Mouse (Mus musculus): Measurements from ENCODE around the gene H2afv. TPM values are rescaled to one million over a fixed set of nuclear protein-coding genes. Genes with fewer than 3 reads are reported as not detected.

Gene H2afv
- polyA plus RNA-seq, 1 experiment, result not detected

DNA sequence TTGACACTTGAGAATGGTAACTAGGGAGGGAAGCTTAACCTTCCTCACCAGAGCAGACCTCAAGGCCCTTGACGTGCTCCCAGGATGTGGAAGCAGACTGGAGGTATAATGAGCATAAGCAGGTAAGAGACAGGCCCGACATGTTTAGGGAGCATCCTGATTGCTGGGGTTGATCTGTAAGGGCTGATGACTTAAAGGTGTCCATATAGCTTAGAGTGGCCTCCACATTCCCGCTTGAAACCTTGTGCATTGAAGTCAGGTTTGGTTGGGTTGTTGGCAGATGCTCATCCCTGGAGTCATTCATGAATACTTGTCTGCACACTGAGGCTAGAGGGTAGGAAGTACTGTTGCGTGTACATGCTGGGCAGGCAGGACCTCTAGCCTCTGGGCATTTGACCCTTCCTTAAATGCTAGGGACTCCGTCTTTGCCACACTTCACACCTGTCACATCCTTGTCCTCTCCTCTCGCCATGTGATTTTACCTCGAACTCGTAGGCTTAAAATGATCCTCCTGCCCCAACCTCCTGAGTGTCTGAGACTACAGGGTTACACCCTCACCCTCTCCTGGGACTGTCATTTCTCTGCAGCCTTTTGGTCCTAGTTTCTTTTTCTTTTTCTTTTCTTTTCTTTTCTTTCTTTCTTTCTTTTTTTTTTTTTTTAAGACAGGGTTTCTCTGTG lies 53.7 kb downstream of the H2afv start:
- 69% methylated on average over 8 of the region's 8 CpGs for WGBS
- Histone ChIP-seq H3K4me1 (ENCODE audit: control insufficient read depth, insufficient read depth, low read length) (peaks cover 37% of the 10 kb centered on the region), H3K4me3 (ENCODE audit: insufficient read depth, low read depth, low read length) (peak overlapping the region; percentile 36), H3K27ac (ENCODE audit: insufficient read depth, low read depth, low read length) (no peak overlapping the region)
- no peak for TF ChIP-seq CTCF (IDR thresholded peaks at IDR 0.05; ENCODE audit: insufficient read depth, low read depth, low read length)
- no peak for TF ChIP-seq POLR2A (IDR thresholded peaks at IDR 0.05; ENCODE audit: insufficient read depth, low read depth, low read length)

DNA sequence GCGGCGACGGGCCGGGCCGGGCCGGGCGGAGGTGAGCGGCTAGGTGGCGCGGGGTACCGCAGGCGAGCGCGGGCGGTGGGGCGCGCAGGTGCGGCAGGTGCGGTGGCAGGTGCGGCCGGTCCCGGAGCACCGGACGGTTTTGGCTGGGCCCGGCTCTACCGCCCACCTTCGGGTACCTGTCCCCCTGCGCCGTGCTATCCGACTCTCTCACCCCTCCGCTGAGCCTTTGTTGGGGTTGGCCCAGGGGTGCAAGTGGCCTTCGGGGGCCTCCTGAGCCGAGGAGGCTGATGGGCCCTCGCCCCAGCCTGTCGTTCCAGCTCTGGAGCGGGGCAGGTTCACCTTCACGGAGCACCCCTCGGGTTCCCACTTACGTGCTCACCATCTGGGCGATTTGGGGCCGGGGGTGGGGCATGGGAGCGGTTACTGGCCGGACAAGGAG lies 54.7 kb downstream of the H2afv start:
- whole genome bisulfite sequencing, result 1% methylated on average over 43 of the region's 43 CpGs

DNA sequence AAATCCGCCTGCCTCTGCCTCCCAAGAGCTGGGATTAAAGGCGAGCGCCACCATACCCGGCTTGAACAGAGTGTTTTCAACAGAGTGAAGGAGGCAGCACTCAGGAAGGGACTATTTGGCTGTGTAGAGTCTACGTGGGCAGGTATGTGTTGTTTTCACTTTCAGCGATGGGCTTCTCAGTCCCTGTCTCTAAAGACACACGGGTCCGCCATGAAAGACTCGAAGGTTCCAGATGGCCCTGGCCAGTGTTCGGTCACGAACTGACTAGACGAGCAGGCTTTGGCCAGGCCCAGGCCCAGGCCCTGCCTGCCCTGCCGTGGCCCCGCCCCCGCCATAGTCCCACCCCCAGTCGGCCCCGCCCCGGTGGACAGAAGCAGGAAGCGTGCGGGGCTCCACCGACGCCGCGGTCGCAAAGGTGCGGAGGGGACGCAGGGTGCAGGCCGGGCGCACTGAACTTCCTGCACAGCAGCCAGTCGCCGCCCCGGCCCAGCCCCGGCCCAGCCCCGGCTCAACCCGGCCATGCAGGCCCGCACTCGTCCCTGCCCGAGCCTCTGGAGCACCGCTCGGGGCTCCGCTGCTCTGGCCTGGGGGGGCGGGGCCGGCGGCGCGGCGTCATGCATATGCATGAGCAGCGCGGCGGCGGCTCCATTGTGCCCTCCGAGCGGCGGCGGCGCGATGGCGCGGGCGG lies 55.4 kb downstream of the H2afv start, which contains the start of gene Zmiz2:
TSS of gene Zmiz2 (plus strand) at position 349 of the 688 bp plus-strand sequence.
- Histone ChIP-seq H3K4me1 (ENCODE audit: control insufficient read depth, insufficient read depth, low read length) (peaks cover 22% of the 10 kb centered on the region), H3K27ac (ENCODE audit: insufficient read depth, low read depth, low read length) (peak within 1 kb of the TSS; percentile 92), H3K4me3 (ENCODE audit: insufficient read depth, low read depth, low read length) (peak within 1 kb of the TSS; percentile 92)
- peak; percentile 50; the same call in 1 of the 2 replicates for TF ChIP-seq POLR2A (IDR thresholded peaks at IDR 0.05; ENCODE audit: insufficient read depth, low read depth, low read length)
- TF ChIP-seq CTCF (IDR thresholded peaks at IDR 0.05; ENCODE audit: insufficient read depth, low read depth, low read length), result no peak
- WGBS, result 8% methylated on average over 60 of the region's 60 CpGs

More for the DNA sequence above, 54.7 kb downstream of the H2afv start:
- H3K4me1 ChIP-seq (ENCODE audit: control insufficient read depth, insufficient read depth, low read length), result peaks cover 28% of the 10 kb centered on the region
- TF ChIP-seq CTCF (IDR thresholded peaks at IDR 0.05; ENCODE audit: insufficient read depth, low read depth, low read length), result no peak
- TF ChIP-seq POLR2A (IDR thresholded peaks at IDR 0.05; ENCODE audit: insufficient read depth, low read depth, low read length), result no peak; the same call in 1 of the 2 replicates
- H3K4me3 ChIP-seq (ENCODE audit: insufficient read depth, low read depth, low read length), result peak overlapping the region; percentile 92
- peak overlapping the region; percentile 39; the same call in 1 of the 2 replicates for H3K27ac ChIP-seq (ENCODE audit: insufficient read depth, low read depth, low read length)

DNA sequence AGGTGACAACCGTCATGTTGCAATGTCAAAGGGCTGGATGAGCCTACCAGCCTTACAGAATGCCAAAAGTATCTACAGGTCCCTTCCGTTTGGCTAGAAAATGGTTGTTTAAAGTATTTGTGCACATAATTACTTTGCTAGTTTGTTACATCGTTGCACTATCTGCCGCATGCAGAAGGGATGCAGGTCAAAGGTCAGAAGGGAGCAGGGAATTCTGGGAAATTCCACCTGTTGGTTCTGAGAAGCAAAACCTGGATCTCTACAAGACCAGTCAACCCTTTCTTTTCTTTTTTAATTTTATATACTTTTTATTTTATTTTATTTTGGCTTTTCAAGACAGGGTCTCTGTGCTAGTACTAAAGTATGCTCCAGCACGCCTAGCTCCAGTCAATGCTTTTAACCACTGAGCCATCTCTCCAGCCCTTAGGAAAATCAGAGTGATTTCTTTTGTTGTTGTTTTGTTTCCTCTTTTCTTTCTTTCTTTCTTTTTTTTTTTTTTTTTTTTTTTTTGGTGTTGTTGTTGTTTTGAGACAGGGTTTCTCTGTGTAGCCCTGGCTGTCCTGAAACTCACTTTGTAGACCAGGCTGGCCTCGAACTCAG lies 56.0 kb downstream of the H2afv start:
- 93% methylated on average over 6 of the region's 6 CpGs for WGBS
- Histone ChIP-seq H3K27ac (ENCODE audit: insufficient read depth, low read depth, low read length) (peak overlapping the region; percentile 92), H3K4me3 (ENCODE audit: insufficient read depth, low read depth, low read length) (peak overlapping the region; percentile 92), H3K4me1 (ENCODE audit: control insufficient read depth, insufficient read depth, low read length) (peaks cover 20% of the 10 kb centered on the region)
- TF ChIP-seq CTCF (IDR thresholded peaks at IDR 0.05; ENCODE audit: insufficient read depth, low read depth, low read length) (no peak), POLR2A (IDR thresholded peaks at IDR 0.05; ENCODE audit: insufficient read depth, low read depth, low read length) (no peak)

DNA sequence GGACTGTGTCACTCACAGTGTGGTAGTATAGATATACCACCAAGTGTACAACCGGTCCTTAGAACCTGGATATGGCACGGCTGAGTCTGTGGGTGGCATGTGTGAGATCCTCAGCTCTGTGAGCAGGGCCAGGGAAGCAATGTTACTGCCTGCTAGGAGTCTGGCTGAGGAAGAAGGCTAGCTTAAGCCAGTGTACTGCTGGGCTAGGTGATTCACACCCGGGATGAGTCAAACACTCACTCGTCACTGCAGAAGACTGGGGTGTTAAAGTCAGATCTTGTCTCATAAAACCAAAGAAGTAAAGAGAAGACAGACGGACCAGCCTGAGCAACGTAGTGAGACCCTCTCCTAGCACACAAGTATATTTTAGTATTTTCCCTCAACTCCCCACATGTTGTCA lies 63.3 kb downstream of the H2afv start:
- TF ChIP-seq CTCF (IDR thresholded peaks at IDR 0.05; ENCODE audit: insufficient read depth, low read depth, low read length), result no peak

More for the DNA sequence above, 63.3 kb downstream of the H2afv start:
- Histone ChIP-seq H3K4me1 (ENCODE audit: control insufficient read depth, insufficient read depth, low read length) (no peaks in the 10 kb centered on the region), H3K27ac (ENCODE audit: insufficient read depth, low read depth, low read length) (no peak overlapping the region), H3K4me3 (ENCODE audit: insufficient read depth, low read depth, low read length) (no peak overlapping the region)
- WGBS, result 59% methylated on average over 6 of the region's 6 CpGs

Other genes starting within 250 kb of the H2afv start
- gene A730071L15Rik, start 244.4 kb downstream of the H2afv start, polyA plus RNA-seq (2012; ENCODE audit: insufficient read depth, insufficient read length, low replicate concordance, missing spikeins), result not detected in 2 replicates
- gene Nudcd3, start 244.0 kb downstream of the H2afv start, polyA plus RNA-seq (2012; ENCODE audit: insufficient read depth, insufficient read length, low replicate concordance, missing spikeins), result not detected in 2 replicates
- gene Npc1l1, start 214.3 kb downstream of the H2afv start, polyA plus RNA-seq (2012; ENCODE audit: insufficient read depth, insufficient read length, low replicate concordance, missing spikeins), result not detected in 2 replicates
- gene Ddx56, start 176.7 kb downstream of the H2afv start, polyA plus RNA-seq (2012; ENCODE audit: insufficient read depth, insufficient read length, low replicate concordance, missing spikeins), result not detected in 2 replicates
- not detected in 2 replicates for gene Tmed4, start 169.6 kb downstream of the H2afv start, polyA plus RNA-seq (2012; ENCODE audit: insufficient read depth, insufficient read length, low replicate concordance, missing spikeins)
- 123 and 426 TPM in 2 replicates for gene Ogdh, start 152.8 kb downstream of the H2afv start, polyA plus RNA-seq (2012; ENCODE audit: insufficient read depth, insufficient read length, low replicate concordance, missing spikeins)
- not detected in 2 replicates for gene Zmiz2, start 55.4 kb downstream of the H2afv start, polyA plus RNA-seq (2012; ENCODE audit: insufficient read depth, insufficient read length, low replicate concordance, missing spikeins)
- gene Ppia, start 29.0 kb downstream of the H2afv start, polyA plus RNA-seq (2012; ENCODE audit: insufficient read depth, insufficient read length, low replicate concordance, missing spikeins), result 1,597 TPM in 1 of 2 replicates, not detected in the other
- gene Purb, start 31.5 kb upstream of the H2afv start, polyA plus RNA-seq (2012; ENCODE audit: insufficient read depth, insufficient read length, low replicate concordance, missing spikeins), result 146 and 170 TPM in 2 replicates
- gene Myo1g, start 76.5 kb upstream of the H2afv start, polyA plus RNA-seq (2012; ENCODE audit: insufficient read depth, insufficient read length, low replicate concordance, missing spikeins), result not detected in 2 replicates
- gene Ccm2, start 102.4 kb upstream of the H2afv start, polyA plus RNA-seq (2012; ENCODE audit: insufficient read depth, insufficient read length, low replicate concordance, missing spikeins), result not detected in 2 replicates
- not detected in 2 replicates for gene Nacad, start 161.6 kb upstream of the H2afv start, polyA plus RNA-seq (2012; ENCODE audit: insufficient read depth, insufficient read length, low replicate concordance, missing spikeins)
- not detected in 2 replicates for gene Tbrg4, start 181.6 kb upstream of the H2afv start, polyA plus RNA-seq (2012; ENCODE audit: insufficient read depth, insufficient read length, low replicate concordance, missing spikeins)
- not detected in 2 replicates for gene Wap, start 194.2 kb upstream of the H2afv start, polyA plus RNA-seq (2012; ENCODE audit: insufficient read depth, insufficient read length, low replicate concordance, missing spikeins)
- not detected in 2 replicates for gene Ramp3, start 214.1 kb upstream of the H2afv start, polyA plus RNA-seq (2012; ENCODE audit: insufficient read depth, insufficient read length, low replicate concordance, missing spikeins)

All from olfactory bulb, adult 2 months (tissue).